Mouse (Mus musculus): Measurements from ENCODE around the gene Cdc37. TPM values are rescaled to one million over a fixed set of nuclear protein-coding genes. Genes with fewer than 3 reads are reported as not detected.
"Not testable (repeated sequence)": the region's sequence is repeated elsewhere in the genome, so short reads cannot be mapped to it uniquely, and the experiment has no call there.

Cdc37 gene
- polyA plus RNA-seq (2015; fragmentation: Nextera tagmentation; extraction: Ambion mirVana), result 221 and 223 TPM in 2 replicates

DNA sequence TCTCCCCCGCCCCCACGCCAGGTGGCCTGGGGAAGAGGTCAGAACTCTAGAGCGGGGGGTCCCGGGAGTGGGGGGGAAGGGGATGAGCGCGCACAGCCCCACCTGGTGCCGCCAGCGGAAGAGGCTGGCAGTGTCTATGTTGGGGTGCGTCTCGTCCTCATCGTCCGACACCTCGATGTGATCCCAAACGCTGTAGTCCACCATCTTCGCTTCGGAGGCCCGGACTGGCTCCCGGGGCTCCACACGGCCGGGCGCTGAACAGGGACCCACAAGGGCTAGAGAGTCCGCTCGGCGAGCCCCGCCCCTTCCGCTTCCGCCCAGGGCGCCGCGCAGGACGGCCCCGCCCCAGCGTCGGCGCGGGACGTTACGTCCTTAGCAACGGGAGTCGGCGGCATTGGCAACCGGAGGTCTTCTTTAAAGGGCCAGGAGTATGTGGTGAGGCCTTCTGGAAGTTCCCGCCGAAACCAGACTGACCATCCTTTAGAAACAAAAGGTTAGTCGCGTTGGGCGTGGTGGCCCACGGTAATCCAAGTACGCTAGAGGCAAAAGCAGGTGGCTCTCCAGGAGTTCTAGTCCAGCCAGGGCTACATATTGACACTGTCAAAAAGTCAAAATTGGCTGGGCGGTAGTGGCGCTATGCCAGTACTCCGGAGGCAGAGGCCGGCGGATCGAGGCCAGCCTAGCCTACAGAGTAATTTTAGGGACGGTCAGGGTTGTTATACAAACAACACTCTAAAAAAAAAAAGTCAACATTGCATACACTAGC is at the start of gene Cdc37:
Cdc37 (minus strand) TSS at position 329 of the 766 bp plus-strand sequence.
- Histone ChIP-seq H3K27ac (peak within 1 kb of the TSS; percentile 83), H3K4me2 (peak within 1 kb of the TSS; percentile 94), H3K9ac (peak within 1 kb of the TSS; percentile 91), H3K9me3 (no peaks in the 10 kb centered on the region), H3K4me1 (replicated peaks) (peaks cover 52% of the 10 kb centered on the region), H3K36me3 (peaks cover 18% of the 10 kb centered on the region), H3K27me3 (peaks cover 18% of the 10 kb centered on the region), H3K4me3 (peak within 1 kb of the TSS; percentile 83)
- peak; percentile 94 for ATAC-seq (ENCODE audit: low FRiP score)
- WGBS, result 3% methylated on average over 56 of the region's 56 CpGs

DNA sequence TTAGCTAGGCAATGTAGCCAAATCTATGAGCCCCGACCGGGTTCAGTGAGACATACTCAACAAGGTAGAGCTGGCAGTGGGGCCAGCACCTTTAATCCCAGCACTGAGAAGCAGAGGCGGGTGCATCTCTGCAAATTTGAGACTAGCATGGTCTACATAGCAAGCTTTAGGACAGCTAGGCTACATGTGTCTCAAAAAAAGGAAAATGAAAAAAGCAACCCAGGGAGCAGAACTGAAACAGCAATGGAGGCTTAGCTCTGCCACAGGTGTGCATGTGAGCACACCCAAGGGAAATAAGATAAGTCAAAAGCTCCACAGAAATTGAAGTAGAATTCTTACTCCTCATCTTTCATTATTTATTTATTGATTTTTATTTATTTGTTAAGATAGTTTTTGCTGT is 49.2 kb upstream of the Cdc37 start:
- 83% methylated on average over 3 of the region's 3 CpGs for WGBS
- ATAC-seq (ENCODE audit: low FRiP score), result no peak

DNA sequence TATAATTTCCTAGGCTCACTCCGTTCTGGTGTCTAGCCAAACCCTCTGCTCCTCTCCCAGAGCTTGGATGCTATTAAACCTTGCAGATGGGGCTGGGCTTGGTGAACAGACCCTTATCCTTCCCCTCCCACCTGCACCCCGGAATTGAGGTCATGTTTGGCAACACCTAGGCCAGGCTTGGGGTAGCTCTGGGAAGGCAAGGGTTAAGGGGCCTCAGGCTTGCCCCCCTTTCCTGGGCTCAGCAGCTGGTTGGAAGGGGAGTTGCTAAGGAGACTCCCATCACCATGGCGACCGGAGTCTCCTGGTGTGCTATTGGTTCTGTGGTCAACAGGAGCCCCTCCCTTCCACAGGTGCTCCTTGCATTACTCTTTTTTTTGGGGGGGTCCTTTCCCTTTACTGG is 48.2 kb upstream of the Cdc37 start:
- H3K4me2 ChIP-seq, result peak overlapping the region; percentile 89
- H3K36me3 ChIP-seq, result peaks cover 18% of the 10 kb centered on the region
- WGBS, result 13% methylated on average over 4 of the region's 4 CpGs
- H3K4me1 ChIP-seq (replicated peaks), result peaks cover 38% of the 10 kb centered on the region
- peak; percentile 84 for ATAC-seq (ENCODE audit: low FRiP score)
- H3K27ac ChIP-seq, result 0 out of 2 replicates have a peak overlapping the region, but pooled peaks have one; percentile 36
- peak overlapping the region; percentile 61 for H3K4me3 ChIP-seq
- no peaks in the 10 kb centered on the region for H3K27me3 ChIP-seq
- H3K9ac ChIP-seq, result peak overlapping the region; percentile 89
- H3K9me3 ChIP-seq, result no peaks in the 10 kb centered on the region

More for the DNA sequence above, 49.2 kb upstream of the Cdc37 start:
- H3K4me2 ChIP-seq, result peak overlapping the region; percentile 89; the same call in 1 of the 2 replicates
- H3K9ac ChIP-seq, result no peak overlapping the region
- H3K9me3 ChIP-seq, result no peaks in the 10 kb centered on the region
- peaks cover 38% of the 10 kb centered on the region for H3K4me1 ChIP-seq (replicated peaks)
- H3K4me3 ChIP-seq, result no peak overlapping the region
- no peak overlapping the region for H3K27ac ChIP-seq
- H3K36me3 ChIP-seq, result peaks cover 27% of the 10 kb centered on the region
- H3K27me3 ChIP-seq, result no peaks in the 10 kb centered on the region

- peak overlapping the region; percentile 75 for H3K27ac ChIP-seq
- H3K9ac ChIP-seq, result peak overlapping the region; percentile 89
- H3K36me3 ChIP-seq, result peaks cover 17% of the 10 kb centered on the region
- peak overlapping the region; percentile 89 for H3K4me2 ChIP-seq
- no peaks in the 10 kb centered on the region for H3K27me3 ChIP-seq
- H3K4me1 ChIP-seq (replicated peaks), result peaks cover 38% of the 10 kb centered on the region
- no peaks in the 10 kb centered on the region for H3K9me3 ChIP-seq
- peak; percentile 81 for ATAC-seq (ENCODE audit: low FRiP score)
- H3K4me3 ChIP-seq, result peak overlapping the region; percentile 61
- WGBS, result 18% methylated on average over 19 of the region's 19 CpGs
These were observed 47.0 kb upstream of the Cdc37 start for GRCm38 (mm10) chr9:21196521-21197433.

GRCm38 (mm10) chr9:21195736-21196505 is 46.1 kb upstream of the Cdc37 start:
- WGBS, result 49% methylated on average over 7 of the region's 7 CpGs
- peak overlapping the region; percentile 89; the same call in 1 of the 2 replicates for H3K4me2 ChIP-seq
- H3K27me3 ChIP-seq, H3K36me3 ChIP-seq, H3K9me3 ChIP-seq: not testable (repeated sequence)
- peak; percentile 27 for ATAC-seq (ENCODE audit: low FRiP score)
- peak overlapping the region; percentile 75 for H3K27ac ChIP-seq
- peak overlapping the region; percentile 89; the same call in 1 of the 2 replicates for H3K9ac ChIP-seq
- peaks cover 38% of the 10 kb centered on the region for H3K4me1 ChIP-seq (replicated peaks)
- H3K4me3 ChIP-seq, result peak overlapping the region; percentile 61

DNA sequence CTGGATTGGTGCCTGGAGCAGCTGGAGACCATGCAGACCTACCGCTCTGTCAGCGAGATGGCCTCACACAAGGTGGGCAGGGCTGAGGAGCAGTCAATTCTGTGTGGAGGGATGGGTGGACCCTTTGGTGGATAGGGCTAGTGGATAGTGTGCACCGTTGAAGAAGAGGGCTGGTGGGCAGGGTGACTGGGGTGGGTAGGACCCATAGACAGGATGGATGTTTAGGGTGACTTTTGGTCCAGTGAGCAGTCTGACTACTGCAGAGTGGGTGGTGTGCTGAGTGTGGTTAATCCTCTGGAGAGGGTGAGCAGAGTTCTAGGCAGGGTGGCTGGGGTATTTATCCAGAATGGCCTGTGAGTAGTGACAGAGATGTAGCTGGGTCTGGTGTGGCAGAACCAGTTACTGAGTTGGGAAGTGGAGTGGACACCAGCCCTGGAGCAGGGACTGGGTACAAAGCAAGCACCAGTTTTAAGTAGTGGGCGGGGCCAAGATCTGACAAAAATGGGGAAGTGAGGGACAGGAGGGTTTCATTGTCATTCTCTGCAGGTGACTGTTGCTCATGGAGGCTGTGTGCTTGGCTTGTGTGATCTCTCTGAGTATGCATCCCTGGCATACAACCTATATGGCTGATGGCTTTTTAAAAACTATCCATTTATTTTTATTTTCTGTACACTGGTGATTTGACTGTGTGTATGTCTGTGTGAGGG is 45.2 kb upstream of the Cdc37 start:
- Histone ChIP-seq H3K9me3 (no peaks in the 10 kb centered on the region), H3K4me3 (no peak overlapping the region), H3K27ac (no peak overlapping the region), H3K9ac (no peak overlapping the region), H3K4me2 (no peak overlapping the region), H3K27me3 (no peaks in the 10 kb centered on the region), H3K36me3 (peaks cover 3% of the 10 kb centered on the region; the same call in 1 of the 2 replicates), H3K4me1 (replicated peaks) (peaks cover 38% of the 10 kb centered on the region)
- ATAC-seq (ENCODE audit: low FRiP score), result no peak
- 82% methylated on average over 4 of the region's 4 CpGs for WGBS

- peaks cover 35% of the 10 kb centered on the region for H3K4me1 ChIP-seq (replicated peaks)
- no peaks in the 10 kb centered on the region for H3K27me3 ChIP-seq
- H3K36me3 ChIP-seq, result no peaks in the 10 kb centered on the region
- H3K9me3 ChIP-seq, result no peaks in the 10 kb centered on the region
- no peak for ATAC-seq (ENCODE audit: low FRiP score)
- no peak overlapping the region for H3K4me3 ChIP-seq
- no peak overlapping the region for H3K27ac ChIP-seq
- WGBS, result 90% methylated on average over 3 of the region's 3 CpGs
- no peak overlapping the region for H3K4me2 ChIP-seq
- H3K9ac ChIP-seq, result no peak overlapping the region
These were observed 44.0 kb upstream of the Cdc37 start for GRCm38 (mm10) chr9:21193786-21194185.

DNA sequence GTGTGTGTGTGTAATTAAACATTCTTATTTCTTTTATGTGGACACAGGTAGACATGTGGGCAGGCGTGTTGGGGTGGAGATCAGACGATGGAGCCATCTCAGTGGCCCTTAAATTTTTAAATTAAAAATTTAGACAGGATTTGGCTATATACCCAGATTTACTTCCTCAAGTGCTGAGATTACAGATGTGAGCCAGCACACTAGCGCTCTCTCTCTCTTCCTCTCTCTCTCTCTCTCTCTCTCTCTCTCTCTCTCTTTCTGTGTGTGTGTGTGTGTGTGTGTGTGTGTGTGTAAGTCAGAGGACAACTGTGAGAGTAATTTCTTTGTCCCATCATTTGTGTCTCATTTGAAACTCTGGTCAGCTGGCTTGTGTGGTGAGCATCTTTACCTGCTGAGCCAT is 40.9 kb upstream of the Cdc37 start:
- Histone ChIP-seq H3K9ac (no peak overlapping the region), H3K36me3 (no peaks in the 10 kb centered on the region), H3K4me1 (replicated peaks) (peaks cover 4% of the 10 kb centered on the region; the same call in 1 of the 2 replicates), H3K4me3 (no peak overlapping the region), H3K27me3 (peaks cover 13% of the 10 kb centered on the region), H3K27ac (no peak overlapping the region), H3K9me3 (no peaks in the 10 kb centered on the region), H3K4me2 (no peak overlapping the region)
- ATAC-seq (ENCODE audit: low FRiP score), result no peak
- WGBS, result 66% methylated on average over 3 of the region's 3 CpGs

- peaks cover 21% of the 10 kb centered on the region for H3K27me3 ChIP-seq
- ATAC-seq (ENCODE audit: low FRiP score), result no peak
- no peaks in the 10 kb centered on the region for H3K36me3 ChIP-seq
- H3K4me1 ChIP-seq (replicated peaks), result no peaks in the 10 kb centered on the region
- no peak overlapping the region for H3K4me2 ChIP-seq
- H3K9me3 ChIP-seq, result no peaks in the 10 kb centered on the region
- WGBS, result 45% methylated on average over 7 of the region's 7 CpGs
- H3K4me3 ChIP-seq, result no peak overlapping the region
- no peak overlapping the region for H3K9ac ChIP-seq
- H3K27ac ChIP-seq, result no peak overlapping the region
These were observed 40.1 kb upstream of the Cdc37 start for GRCm38 (mm10) chr9:21189905-21190304.

- 91% methylated on average over 5 of the region's 5 CpGs for WGBS
- no peaks in the 10 kb centered on the region for H3K9me3 ChIP-seq
- H3K27me3 ChIP-seq, result peaks cover 63% of the 10 kb centered on the region
- no peak overlapping the region for H3K4me2 ChIP-seq
- H3K27ac ChIP-seq, result no peak overlapping the region
- peaks cover 12% of the 10 kb centered on the region for H3K4me1 ChIP-seq (replicated peaks)
- H3K9ac ChIP-seq, result no peak overlapping the region
- no peak for ATAC-seq (ENCODE audit: low FRiP score)
- no peak overlapping the region for H3K4me3 ChIP-seq
- H3K36me3 ChIP-seq, result no peaks in the 10 kb centered on the region
These were observed 35.7 kb upstream of the Cdc37 start for GRCm38 (mm10) chr9:21185436-21185835.

DNA sequence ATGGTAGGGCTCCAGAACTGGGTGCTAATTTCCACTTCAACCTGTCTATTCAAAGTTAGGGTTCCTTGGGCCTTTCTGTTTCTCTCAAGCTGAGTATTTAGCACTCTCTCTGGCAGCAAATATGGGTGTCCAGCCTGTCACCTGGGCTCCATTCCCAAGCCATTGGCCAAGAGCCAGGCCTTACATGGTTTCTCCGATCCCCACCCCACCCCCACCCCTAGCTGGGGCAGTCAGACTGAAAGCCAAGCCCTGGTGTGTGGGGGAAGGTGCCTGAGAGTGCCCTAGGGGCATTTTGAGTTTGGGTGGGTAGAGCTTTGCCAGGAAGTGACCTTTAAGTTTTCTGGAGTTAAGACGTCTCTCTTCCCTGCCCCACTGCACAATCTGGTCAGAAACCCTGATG is 35.0 kb upstream of the Cdc37 start:
- Histone ChIP-seq H3K9me3 (no peaks in the 10 kb centered on the region), H3K27me3 (peaks cover 70% of the 10 kb centered on the region), H3K4me2 (no peak overlapping the region), H3K36me3 (no peaks in the 10 kb centered on the region), H3K4me3 (no peak overlapping the region), H3K27ac (no peak overlapping the region), H3K4me1 (replicated peaks) (peaks cover 12% of the 10 kb centered on the region), H3K9ac (no peak overlapping the region)
- no peak for ATAC-seq (ENCODE audit: low FRiP score)
- 41% methylated on average over 2 of the region's 2 CpGs for WGBS
